Mouse (Mus musculus): Measurements from ENCODE around the gene Oxnad1.
A peak's percentile ranks its signal among the peaks of the same experiment; 100 is the strongest.

Oxnad1 gene

GRCm38 (mm10) chr14:32084761-32085485 is at the start of gene Oxnad1:
TSS of gene Oxnad1 (plus strand) at chr14:32085374.
- peak; percentile 62 for DNase-seq (ENCODE audit: extremely low spot score, low read depth, low spot score)

GRCm38 (mm10) chr14:32036482-32036881 is 48.7 kb upstream of the Oxnad1 start:
- no peak for DNase-seq (ENCODE audit: extremely low spot score, low read depth, low spot score)

GRCm38 (mm10) chr14:32037661-32038252 is 47.4 kb upstream of the Oxnad1 start:
- DNase-seq (ENCODE audit: extremely low spot score, low read depth, low spot score), result no peak

GRCm38 (mm10) chr14:32042108-32042507 is 43.1 kb upstream of the Oxnad1 start:
- no peak for DNase-seq (ENCODE audit: extremely low spot score, low read depth, low spot score)

GRCm38 (mm10) chr14:32046357-32046756 is 38.8 kb upstream of the Oxnad1 start:
- no peak for DNase-seq (ENCODE audit: extremely low spot score, low read depth, low spot score)

- DNase-seq (ENCODE audit: extremely low spot score, low read depth, low spot score), result no peak
These were observed 35.0 kb upstream of the Oxnad1 start for GRCm38 (mm10) chr14:32050171-32050570.

- no peak for DNase-seq (ENCODE audit: extremely low spot score, low read depth, low spot score)
These were observed 31.3 kb upstream of the Oxnad1 start for GRCm38 (mm10) chr14:32053895-32054294.

GRCm38 (mm10) chr14:32054788-32055187 is 30.4 kb upstream of the Oxnad1 start:
- DNase-seq (ENCODE audit: extremely low spot score, low read depth, low spot score), result no peak

- no peak for DNase-seq (ENCODE audit: extremely low spot score, low read depth, low spot score)
These were observed 29.4 kb upstream of the Oxnad1 start for GRCm38 (mm10) chr14:32055781-32056180.

- no peak for DNase-seq (ENCODE audit: extremely low spot score, low read depth, low spot score)
These were observed 28.5 kb upstream of the Oxnad1 start for GRCm38 (mm10) chr14:32056675-32057074.

GRCm38 (mm10) chr14:32057664-32058063 is 27.5 kb upstream of the Oxnad1 start:
- DNase-seq (ENCODE audit: extremely low spot score, low read depth, low spot score), result no peak

GRCm38 (mm10) chr14:32061398-32061797 is 23.8 kb upstream of the Oxnad1 start:
- DNase-seq (ENCODE audit: extremely low spot score, low read depth, low spot score), result no peak

GRCm38 (mm10) chr14:32072807-32073206 is 12.4 kb upstream of the Oxnad1 start:
- DNase-seq (ENCODE audit: extremely low spot score, low read depth, low spot score), result no peak

- DNase-seq (ENCODE audit: extremely low spot score, low read depth, low spot score), result no peak
These were observed 11.9 kb upstream of the Oxnad1 start for GRCm38 (mm10) chr14:32073211-32073685.

- no peak for DNase-seq (ENCODE audit: extremely low spot score, low read depth, low spot score)
These were observed 11.3 kb upstream of the Oxnad1 start for GRCm38 (mm10) chr14:32073901-32074300.

GRCm38 (mm10) chr14:32076896-32077575 is 8.1 kb upstream of the Oxnad1 start:
- DNase-seq (ENCODE audit: extremely low spot score, low read depth, low spot score), result no peak

- no peak for DNase-seq (ENCODE audit: extremely low spot score, low read depth, low spot score)
These were observed 4.1 kb upstream of the Oxnad1 start for GRCm38 (mm10) chr14:32081026-32081425.

- no peak for DNase-seq (ENCODE audit: extremely low spot score, low read depth, low spot score)
These were observed 2.3 kb upstream of the Oxnad1 start for GRCm38 (mm10) chr14:32082891-32083290.

GRCm38 (mm10) chr14:32083466-32083865 is 1.7 kb upstream of the Oxnad1 start:
- DNase-seq (ENCODE audit: extremely low spot score, low read depth, low spot score), result no peak

GRCm38 (mm10) chr14:32085486-32086201 is 470 bp downstream of the Oxnad1 start, which contains the start of gene Dph3:
TSS of gene Dph3 (minus strand) at chr14:32085729.
- DNase-seq (ENCODE audit: extremely low spot score, low read depth, low spot score), result peak; percentile 93

GRCm38 (mm10) chr14:32086226-32086625 is 1.1 kb downstream of the Oxnad1 start:
- no peak for DNase-seq (ENCODE audit: extremely low spot score, low read depth, low spot score)

All from hindlimb bud, embryonic 11.5 days (tissue).